Mouse (Mus musculus) myocyte (in vitro differentiated cells): ENCODE measurements around the gene Slc7a5. TPM values are rescaled to one million over a fixed set of nuclear protein-coding genes. Genes with fewer than 3 reads are reported as not detected.

Experiments used
- H3K27me3 ChIP-seq: one replicate; pipeline ENCODE4 v1.6.1; 2011; ENCODE audit not compliant: control insufficient read depth, insufficient read depth, insufficient read length
- H3K36me3 ChIP-seq: one replicate; pipeline ENCODE4 v1.6.1; 2011; ENCODE audit not compliant: control insufficient read depth, insufficient read depth
- H3K4me2 ChIP-seq: one replicate; pipeline ENCODE4 v1.6.1; 2011; ENCODE audit warnings: low read depth, control low read depth
- H3K4me3 ChIP-seq: one replicate; pipeline ENCODE4 v1.5.1; 2011; ENCODE audit warnings: mild to moderate bottlenecking, control low read depth, moderate library complexity
- H3K79me2 ChIP-seq: one replicate; pipeline ENCODE4 v1.6.1; 2011; ENCODE audit not compliant: control insufficient read depth, insufficient read depth
- H3ac ChIP-seq: one replicate; pipeline ENCODE4 v1.6.1; 2011; ENCODE audit not compliant: control insufficient read depth, insufficient read length
- CEBPB ChIP-seq: IDR thresholded peaks from 2 replicates; pipeline ENCODE4 v1.6.1; 2011; ENCODE audit warnings: mild to moderate bottlenecking, moderate library complexity; ENCODE audit not compliant: poor library complexity, insufficient read depth, severe bottlenecking
- E2F4 ChIP-seq: IDR thresholded peaks from one replicate; pipeline ENCODE4 v1.6.1; 2011; ENCODE audit warnings: mild to moderate bottlenecking, control low read depth, moderate library complexity; ENCODE audit not compliant: insufficient read depth
- MAX ChIP-seq: IDR thresholded peaks from one replicate; pipeline ENCODE4 v1.6.1; 2011; ENCODE audit warnings: low read depth, mild to moderate bottlenecking, control low read depth
- MYOD1 ChIP-seq, 3 experiments: IDR thresholded peaks; one replicate each; pipeline ENCODE4 v1.6.1; 2011; ENCODE audit warnings: control low read depth in 2 of 3, low read depth in 2 of 3, mild to moderate bottlenecking in 2 of 3, moderate library complexity in 1 of 3; ENCODE audit not compliant: insufficient read length in 2 of 3, control insufficient read depth in 1 of 3
- MYOG ChIP-seq, 3 experiments: IDR thresholded peaks; one replicate each; pipeline ENCODE4 v1.6.1; 2011; ENCODE audit warnings: control low read depth in 2 of 3, low read depth in 2 of 3, mild to moderate bottlenecking in 2 of 3; ENCODE audit not compliant: insufficient read length in 2 of 3, control insufficient read depth in 1 of 3, insufficient read depth in 1 of 3
- POLR2A ChIP-seq: IDR thresholded peaks from one replicate; pipeline ENCODE4 v1.6.1; 2011; ENCODE audit warnings: low read depth, mild to moderate bottlenecking, control low read depth, moderate library complexity; ENCODE audit not compliant: insufficient read length
- POLR2AphosphoS2 ChIP-seq: IDR thresholded peaks from one replicate; pipeline ENCODE4 v1.6.1; 2011; ENCODE audit warnings: low read depth, control low read depth; ENCODE audit not compliant: insufficient read length
- REST ChIP-seq: IDR thresholded peaks from one replicate; pipeline ENCODE4 v1.6.1; 2011; ENCODE audit warnings: mild to moderate bottlenecking, control low read depth, moderate library complexity; ENCODE audit not compliant: insufficient read depth, insufficient read length
- SRF ChIP-seq: IDR thresholded peaks from one replicate; pipeline ENCODE4 v1.6.1; 2011; ENCODE audit warnings: low read depth; ENCODE audit not compliant: control insufficient read depth, insufficient read length
- TCF12 ChIP-seq: IDR thresholded peaks from one replicate; pipeline ENCODE4 v1.6.1; 2011; ENCODE audit warnings: mild to moderate bottlenecking, control low read depth; ENCODE audit not compliant: poor library complexity, insufficient read depth, severe bottlenecking
- TCF3 ChIP-seq: IDR thresholded peaks from one replicate; pipeline ENCODE4 v1.6.1; 2011; ENCODE audit warnings: low read depth, control low read depth; ENCODE audit not compliant: insufficient read length
- USF1 ChIP-seq: IDR thresholded peaks from one replicate; pipeline ENCODE4 v1.6.1; 2011; ENCODE audit warnings: low read depth, mild to moderate bottlenecking, control low read depth, moderate library complexity
- polyA plus RNA-seq: library from polyadenylated mRNA; unstranded; fragments of >200 nt; fragmentation: generic; extraction: Trizol; gene quantifications from one replicate; pipeline ENCODE4 v1.2.1, GENCODE M21; 2012; ENCODE audit warnings: missing spikeins

Slc7a5 gene
- polyA plus RNA-seq, 1 experiment: 612 TPM

DNA sequence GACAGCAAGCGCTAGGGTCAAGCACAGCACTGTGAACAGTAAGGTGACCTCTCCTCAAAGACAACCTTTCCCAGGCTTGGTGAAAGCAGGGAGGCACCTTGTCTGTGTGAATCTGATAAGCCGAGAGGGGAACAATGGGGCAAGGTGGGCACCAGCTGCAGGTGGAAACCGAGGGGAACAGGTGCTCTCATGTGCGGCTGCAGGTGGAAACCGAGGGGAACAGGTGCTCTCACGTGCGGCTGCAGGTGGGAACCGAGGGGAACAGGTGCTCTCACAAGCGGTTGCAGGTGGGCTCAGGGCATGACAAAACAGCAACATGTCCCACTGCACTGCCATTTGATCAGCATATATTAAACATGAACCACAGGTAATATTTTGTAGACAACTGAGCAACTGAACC lies 10.3 kb downstream of the Slc7a5 start:
- peak overlapping the region; percentile 18 for H3ac ChIP-seq
- TF ChIP-seq POLR2AphosphoS2 (no peak), TCF12 (no peak), E2F4 (no peak), CEBPB (no peak), TCF3 (no peak), MYOG (IDR thresholded peaks at IDR 0.05; ENCODE audit: control insufficient read depth in 1 of 3, insufficient read depth in 1 of 3, insufficient read length in 2 of 3, low read depth in 2 of 3) (peak in 1 of 3 experiments; percentile 40), REST (no peak), SRF (no peak), MAX (no peak), USF1 (no peak), MYOD1 (IDR thresholded peaks at IDR 0.05; ENCODE audit: control insufficient read depth in 1 of 3, insufficient read length in 2 of 3, low read depth in 2 of 3) (peak in 2 of 3 experiments; percentile 14 to 28), POLR2A (no peak)
- H3K4me2 ChIP-seq: peak overlapping the region; percentile 96
- H3K79me2 ChIP-seq: peaks cover 85% of the 10 kb centered on the region
- H3K36me3 ChIP-seq: peaks cover 43% of the 10 kb centered on the region
- H3K4me3 ChIP-seq: peak overlapping the region; percentile 11
- no peaks in the 10 kb centered on the region for H3K27me3 ChIP-seq

DNA sequence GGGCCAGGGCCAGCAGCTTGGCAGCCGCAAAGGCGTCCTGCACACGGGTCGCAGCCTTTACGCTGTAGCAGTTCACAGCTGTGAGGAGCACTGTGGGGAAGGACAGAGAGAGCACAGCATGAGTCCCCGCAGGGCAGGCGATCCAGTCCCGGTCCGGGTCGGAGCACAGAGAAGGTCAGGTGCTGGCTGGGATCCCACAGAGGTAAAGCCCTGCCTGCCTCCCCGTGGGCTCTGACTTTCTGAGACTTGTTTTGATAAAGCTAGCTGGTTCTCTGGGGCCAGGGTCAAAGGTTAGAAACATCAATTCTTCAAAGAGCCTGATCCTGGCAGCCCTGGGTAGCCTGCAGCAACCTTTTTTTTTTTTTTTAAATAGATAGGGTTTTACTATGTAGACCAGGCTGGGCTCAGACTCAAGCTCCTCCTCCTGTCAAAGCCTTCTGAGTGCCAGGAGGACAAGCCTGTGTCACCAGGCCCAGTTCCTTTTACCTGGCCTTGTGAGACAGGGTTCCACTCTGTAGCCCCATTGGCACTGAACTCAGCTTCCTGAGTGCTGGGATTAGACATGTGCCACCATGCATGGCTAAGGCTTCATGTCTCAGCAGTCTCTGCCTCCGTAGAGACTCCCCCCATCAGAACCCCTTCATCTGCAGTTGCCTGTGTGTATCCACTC lies 10.9 kb downstream of the Slc7a5 start:
- Histone ChIP-seq H3K4me2 (peak overlapping the region; percentile 96), H3ac (no peak overlapping the region), H3K4me3 (no peak overlapping the region), H3K27me3 (no peaks in the 10 kb centered on the region), H3K79me2 (peaks cover 91% of the 10 kb centered on the region), H3K36me3 (peaks cover 48% of the 10 kb centered on the region)
- TF ChIP-seq REST (no peak), TCF12 (no peak), SRF (no peak), MAX (no peak), MYOD1 (IDR thresholded peaks at IDR 0.05; ENCODE audit: control insufficient read depth in 1 of 3, insufficient read length in 2 of 3, low read depth in 2 of 3) (no peak), MYOG (IDR thresholded peaks at IDR 0.05; ENCODE audit: control insufficient read depth in 1 of 3, insufficient read depth in 1 of 3, insufficient read length in 2 of 3, low read depth in 2 of 3) (no peak), E2F4 (no peak), POLR2A (peak; percentile 41), USF1 (no peak), POLR2AphosphoS2 (peak; percentile 14), TCF3 (no peak), CEBPB (no peak)

DNA sequence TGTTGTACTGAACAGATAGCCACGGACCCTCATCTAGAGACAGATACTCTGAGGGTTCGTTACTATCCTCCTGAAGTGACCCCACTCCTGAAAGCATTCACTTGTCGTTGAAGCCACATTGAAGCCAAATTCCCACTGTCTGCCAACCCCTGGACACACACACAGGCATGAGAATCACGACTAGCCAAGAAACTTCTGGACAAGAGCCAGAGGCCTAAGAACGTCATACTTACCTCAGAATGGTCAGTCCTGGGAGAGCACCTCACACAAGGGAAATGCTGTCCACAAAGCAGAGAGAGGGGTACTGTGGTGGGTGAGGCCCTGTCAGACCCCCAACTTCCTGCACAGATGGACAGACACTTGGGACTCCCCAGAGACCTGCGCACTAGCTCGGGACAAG lies 11.6 kb downstream of the Slc7a5 start:
- TF ChIP-seq TCF3 (no peak), MAX (no peak), POLR2A (no peak), TCF12 (no peak), REST (no peak), POLR2AphosphoS2 (peak; percentile 3), E2F4 (no peak)
- H3K36me3 ChIP-seq: peaks cover 43% of the 10 kb centered on the region
- no peak overlapping the region for H3K4me3 ChIP-seq
- H3K4me2 ChIP-seq: no peak overlapping the region
- no peaks in the 10 kb centered on the region for H3K27me3 ChIP-seq
- no peak overlapping the region for H3ac ChIP-seq
- H3K79me2 ChIP-seq: peaks cover 87% of the 10 kb centered on the region

DNA sequence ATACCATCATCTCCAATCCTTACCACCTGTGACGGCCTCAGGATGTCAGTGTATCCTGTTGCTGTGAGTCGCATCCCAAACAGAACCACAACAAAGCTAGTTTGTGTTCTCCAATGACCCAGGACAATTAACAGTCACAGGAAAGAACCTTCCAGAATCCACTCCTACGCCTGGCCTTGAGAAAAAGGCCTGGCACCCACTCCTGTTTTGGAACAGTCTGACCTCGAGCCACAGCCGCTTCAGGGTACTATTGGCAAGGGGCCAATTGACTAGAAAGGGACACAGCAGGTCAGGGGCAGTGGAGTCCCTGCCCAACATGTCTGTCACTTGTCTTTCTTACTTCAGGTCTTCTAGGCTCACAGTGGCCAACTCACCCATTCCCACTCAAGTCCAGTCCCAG lies 14.6 kb downstream of the Slc7a5 start:
- TF ChIP-seq TCF12 (no peak), MAX (no peak), E2F4 (no peak), REST (no peak), SRF (no peak), CEBPB (no peak), POLR2AphosphoS2 (no peak), MYOG (IDR thresholded peaks at IDR 0.05; ENCODE audit: control insufficient read depth in 1 of 3, insufficient read depth in 1 of 3, insufficient read length in 2 of 3, low read depth in 2 of 3) (no peak), USF1 (no peak), MYOD1 (IDR thresholded peaks at IDR 0.05; ENCODE audit: control insufficient read depth in 1 of 3, insufficient read length in 2 of 3, low read depth in 2 of 3) (no peak), POLR2A (no peak)
- Histone ChIP-seq H3K4me3 (no peak overlapping the region), H3ac (no peak overlapping the region), H3K79me2 (peaks cover 81% of the 10 kb centered on the region), H3K36me3 (peaks cover 55% of the 10 kb centered on the region), H3K27me3 (no peaks in the 10 kb centered on the region), H3K4me2 (no peak overlapping the region)
